Mouse (Mus musculus) thymus, adult 2 months (tissue): ENCODE results near the gene Aldh3a1.

ENCODE experiments used
- CTCF ChIP-seq: fragments of 200-500 bp; IDR thresholded peaks from 2 replicates; pipeline ENCODE4 v1.5.1; 2012; ENCODE audit warnings: mild to moderate bottlenecking, control low read depth, low read length, moderate library complexity, borderline replicate concordance; ENCODE audit not compliant: control insufficient read depth, poor library complexity, insufficient read depth; ENCODE audit errors: extremely low read depth
- POLR2A ChIP-seq: fragments of 200-500 bp; IDR thresholded peaks from 2 replicates; pipeline ENCODE4 v1.6.1; 2012; ENCODE audit warnings: mild to moderate bottlenecking, low read length, control low read depth, moderate library complexity; ENCODE audit not compliant: control insufficient read depth, poor library complexity, insufficient read depth; ENCODE audit errors: extremely low read depth

GRCm38 (mm10) chr11:61227816-61228215 lies 20.5 kb downstream of the Aldh3a1 start:
- TF ChIP-seq CTCF: no peak
- no peak for TF ChIP-seq POLR2A
